Mouse (Mus musculus): ENCODE measurements around the gene Sept1. TPM values are rescaled to one million over a fixed set of nuclear protein-coding genes. Genes with fewer than 3 reads are reported as not detected.

Sept1 gene
- polyA plus RNA-seq (2021; fragmentation: Nextera tagmentation), result 1.8 and 3.0 TPM in 2 replicates
- long read RNA-seq, experiment 1, result 0 reads
- long read RNA-seq, experiment 2, result 0 reads

DNA sequence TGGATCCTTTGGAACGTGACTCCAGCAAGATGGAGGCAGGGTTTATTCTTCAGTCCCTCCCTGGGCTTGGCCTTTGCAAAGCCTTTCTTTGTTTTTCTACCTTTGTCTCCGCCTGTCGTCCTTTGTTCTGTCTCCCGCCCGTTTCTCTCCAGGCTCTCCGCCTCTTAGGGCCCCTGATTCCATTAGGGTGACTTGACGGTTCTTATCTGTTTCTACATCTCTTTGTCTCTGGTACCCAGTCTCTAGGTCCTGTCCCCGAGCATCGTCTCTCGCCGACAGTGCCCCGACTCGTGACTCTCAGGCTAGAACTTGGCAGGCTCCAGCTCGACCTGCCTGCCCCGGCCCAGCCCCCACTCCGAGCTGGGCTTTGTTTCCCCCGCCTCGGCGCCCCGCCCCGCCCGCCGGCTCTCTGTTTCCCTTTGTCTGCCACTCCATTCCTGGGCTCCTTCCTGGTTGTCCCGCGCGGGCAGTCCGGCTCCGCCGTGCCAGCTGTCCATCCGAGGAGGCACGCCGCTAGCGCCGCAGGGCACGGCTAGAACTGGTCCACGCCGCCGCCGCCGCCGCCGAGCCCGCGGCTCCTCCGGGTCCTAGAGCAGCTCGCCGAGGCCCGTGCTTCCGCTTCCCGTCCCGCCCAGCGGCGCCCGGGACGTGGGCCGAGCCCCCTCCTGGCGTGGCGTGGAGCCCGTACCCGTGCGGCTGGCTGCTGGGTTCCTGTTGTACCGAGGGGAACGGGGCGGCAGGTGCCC lies at the start of gene Sept1, which contains the start of gene Zfp553:
TSS of gene Sept1 (minus strand) at position 509 of the 746 bp plus-strand sequence.
TSS of gene Zfp553 (plus strand) at position 440 of the 746 bp plus-strand sequence.

DNA sequence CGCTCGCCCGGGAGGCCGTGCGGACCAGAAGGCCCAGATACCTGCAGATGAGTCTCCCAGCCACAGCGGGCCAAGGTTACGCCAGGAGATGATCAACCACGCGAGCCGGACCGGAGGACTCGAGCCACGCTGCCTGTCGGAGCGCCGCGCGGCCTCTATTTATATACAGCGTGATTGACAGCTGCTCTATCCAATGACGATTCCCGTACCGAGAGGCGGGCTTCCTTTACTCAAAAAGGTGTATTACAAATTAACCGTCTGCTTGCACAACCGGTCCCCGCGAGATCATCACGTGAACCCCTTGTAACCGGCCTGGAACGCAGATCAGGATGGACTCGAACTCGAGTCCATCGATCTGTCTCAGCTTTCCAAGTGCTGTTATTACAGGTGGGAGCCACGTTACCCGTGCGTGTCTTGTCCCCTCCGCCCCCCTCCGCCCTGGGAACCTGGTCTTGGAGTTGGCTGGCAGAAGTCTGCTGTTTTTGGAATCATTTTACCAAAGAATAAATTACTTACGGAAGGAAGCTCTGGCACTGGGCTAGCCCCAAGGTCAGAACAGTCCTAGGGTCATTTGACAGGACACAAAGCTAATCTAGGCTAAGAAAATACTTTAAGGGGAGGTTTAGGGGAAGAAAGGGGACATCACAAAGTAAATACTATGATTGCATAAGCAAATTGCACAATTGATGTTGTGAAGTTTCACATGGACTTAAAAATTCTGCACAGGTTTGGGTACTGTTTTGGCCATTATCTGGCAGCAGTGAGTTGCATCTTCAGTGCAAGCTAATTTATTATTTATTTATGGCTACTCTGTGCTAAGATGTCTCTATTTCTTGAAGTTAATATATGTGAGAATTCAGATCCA lies 41.2 kb upstream of the Sept1 start, which contains the start of gene Sephs2:
TSS of gene Sephs2 (minus strand) at position 131 of the 865 bp plus-strand sequence.

DNA sequence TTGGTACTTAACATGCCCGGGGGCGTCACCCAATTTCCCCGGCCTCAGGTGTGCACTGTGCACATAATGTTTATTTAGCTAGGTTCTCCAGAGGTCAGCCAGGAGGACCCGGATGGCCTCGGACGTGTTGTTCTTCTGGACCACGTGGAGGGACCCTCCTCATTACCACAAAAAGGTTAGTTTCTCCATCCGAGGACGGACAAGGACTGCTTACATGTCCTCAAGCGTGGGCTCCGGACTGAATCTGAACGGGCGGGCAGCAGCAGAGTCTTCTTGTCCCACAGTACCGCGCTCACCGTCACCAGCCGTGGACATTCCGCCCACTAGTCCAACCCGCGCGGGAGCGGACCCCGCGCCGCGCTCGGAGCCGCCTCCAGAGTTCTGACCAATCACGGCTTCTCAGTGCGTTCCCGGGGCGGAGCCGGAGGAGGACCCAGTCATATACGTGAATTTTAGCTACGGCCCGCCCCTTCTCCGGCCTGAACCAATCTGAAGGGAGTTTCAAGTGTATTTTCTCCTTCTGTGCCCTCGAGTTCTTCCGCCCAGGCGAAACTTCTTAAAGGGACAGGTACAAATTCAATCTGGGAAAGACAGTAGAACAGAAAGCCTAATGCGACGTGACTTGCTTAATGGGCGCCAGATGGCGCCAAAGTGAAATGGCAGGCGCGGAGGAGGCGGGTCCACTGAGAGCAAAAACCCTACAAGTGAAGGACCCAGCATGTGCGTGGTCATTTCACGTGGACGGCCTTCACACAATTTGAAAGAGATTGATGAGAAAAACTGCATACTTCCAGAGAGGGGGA lies 27.6 kb upstream of the Sept1 start, which contains the start of gene Dctpp1:
TSS of gene Dctpp1 (minus strand) at position 401 of the 803 bp plus-strand sequence.

DNA sequence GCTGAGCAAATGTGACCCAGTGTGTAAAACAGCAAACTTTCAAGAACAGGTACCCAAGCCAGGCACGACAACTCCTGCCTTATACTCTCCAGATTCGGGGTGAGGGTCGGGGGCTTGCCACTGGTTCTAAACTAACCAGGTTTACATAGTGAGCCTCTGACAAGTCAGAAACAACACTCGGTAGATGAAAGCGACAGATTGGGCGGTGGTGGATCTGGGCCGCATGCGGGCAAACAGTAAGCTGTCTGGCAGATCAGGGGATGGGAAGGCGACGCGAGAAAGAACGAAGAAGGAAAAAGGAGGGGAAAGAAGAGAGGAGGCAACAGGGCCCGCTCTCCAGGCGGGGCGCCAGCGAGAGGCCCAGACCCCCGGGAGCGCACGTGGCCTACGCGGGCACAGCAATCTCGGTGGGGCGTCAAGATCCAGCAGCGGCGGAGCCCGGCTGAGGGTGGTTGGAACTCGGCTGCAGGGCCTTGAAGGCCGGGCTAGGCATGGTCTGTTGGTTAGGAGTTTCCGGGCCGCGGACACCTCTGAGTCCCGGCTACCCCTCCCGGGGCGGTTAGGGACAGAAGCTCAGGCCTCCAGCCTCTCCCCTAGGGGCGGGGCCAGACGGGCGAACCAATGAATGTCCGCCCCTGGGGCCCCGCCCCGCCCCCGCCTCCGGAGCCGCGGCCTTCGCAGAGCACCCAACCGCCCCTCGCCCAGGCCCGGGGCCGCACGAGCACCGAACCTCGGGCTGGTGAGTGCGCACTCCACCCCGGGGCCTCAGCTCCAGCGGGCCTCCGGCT lies 11.1 kb upstream of the Sept1 start, which contains the start of gene Zfp771:
TSS of gene Zfp771 (plus strand) at position 405 of the 788 bp plus-strand sequence.

DNA sequence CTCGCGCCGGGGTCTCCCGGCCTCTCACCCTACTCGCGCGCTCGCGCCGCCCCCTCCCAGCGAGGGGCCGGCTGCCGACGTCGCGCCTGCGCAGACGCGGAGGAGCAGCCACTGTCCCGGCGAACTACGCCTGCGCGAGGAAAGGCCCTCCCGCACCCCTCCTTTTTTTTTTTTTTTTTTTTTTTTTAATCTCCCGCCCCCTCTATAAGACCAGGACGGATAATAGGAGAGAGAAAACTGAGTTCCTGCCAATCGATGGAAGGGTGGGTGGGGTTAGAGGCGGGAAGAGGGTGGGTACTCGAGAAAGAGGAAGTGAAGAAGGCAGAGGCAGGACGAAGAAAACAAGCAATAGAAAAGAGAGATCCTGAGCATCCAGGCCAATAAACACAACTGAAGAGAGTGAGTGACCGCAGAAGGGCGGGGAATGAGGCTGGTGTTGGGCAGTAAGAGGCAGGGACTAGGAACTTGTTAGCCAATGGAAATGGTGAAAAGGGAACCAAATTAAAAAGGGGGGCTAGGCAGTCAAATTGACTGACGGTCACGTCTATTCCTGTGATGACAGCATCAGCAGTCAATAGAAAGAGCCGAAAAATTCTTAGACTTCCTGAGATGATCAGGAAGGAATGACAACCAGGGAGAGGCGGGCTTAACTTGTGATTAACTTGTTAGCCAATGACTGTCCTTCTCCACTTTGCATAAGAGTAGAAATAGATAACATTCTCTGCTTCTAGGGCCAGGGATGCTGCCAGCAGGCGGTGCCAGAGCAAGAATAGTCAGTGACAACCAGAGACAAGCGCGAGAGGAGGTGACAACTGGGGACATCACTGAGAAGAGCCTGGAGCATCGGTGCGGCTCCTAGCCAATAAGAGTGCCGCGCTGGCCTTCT lies 24.1 kb downstream of the Sept1 start, which contains the start of gene Mylpf:
TSS of gene Mylpf (plus strand) at position 338 of the 886 bp plus-strand sequence.

DNA sequence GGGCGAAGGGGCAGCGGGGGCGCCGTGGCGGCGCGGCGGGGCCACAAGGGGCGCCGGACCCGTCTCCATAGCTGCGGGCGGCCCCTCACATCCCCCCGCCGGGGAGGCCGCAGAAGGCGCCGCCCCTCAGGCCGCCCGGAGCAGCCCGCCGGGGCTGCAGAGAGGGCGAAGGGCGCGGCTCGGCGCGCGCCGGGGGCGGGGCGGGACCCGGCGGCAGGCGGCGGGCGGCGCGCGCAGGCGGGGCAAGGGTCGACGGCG lies 24.7 kb downstream of the Sept1 start, which contains the start of gene Tbc1d10b:
TSS of gene Tbc1d10b (minus strand) at position 174 of the 258 bp plus-strand sequence.

DNA sequence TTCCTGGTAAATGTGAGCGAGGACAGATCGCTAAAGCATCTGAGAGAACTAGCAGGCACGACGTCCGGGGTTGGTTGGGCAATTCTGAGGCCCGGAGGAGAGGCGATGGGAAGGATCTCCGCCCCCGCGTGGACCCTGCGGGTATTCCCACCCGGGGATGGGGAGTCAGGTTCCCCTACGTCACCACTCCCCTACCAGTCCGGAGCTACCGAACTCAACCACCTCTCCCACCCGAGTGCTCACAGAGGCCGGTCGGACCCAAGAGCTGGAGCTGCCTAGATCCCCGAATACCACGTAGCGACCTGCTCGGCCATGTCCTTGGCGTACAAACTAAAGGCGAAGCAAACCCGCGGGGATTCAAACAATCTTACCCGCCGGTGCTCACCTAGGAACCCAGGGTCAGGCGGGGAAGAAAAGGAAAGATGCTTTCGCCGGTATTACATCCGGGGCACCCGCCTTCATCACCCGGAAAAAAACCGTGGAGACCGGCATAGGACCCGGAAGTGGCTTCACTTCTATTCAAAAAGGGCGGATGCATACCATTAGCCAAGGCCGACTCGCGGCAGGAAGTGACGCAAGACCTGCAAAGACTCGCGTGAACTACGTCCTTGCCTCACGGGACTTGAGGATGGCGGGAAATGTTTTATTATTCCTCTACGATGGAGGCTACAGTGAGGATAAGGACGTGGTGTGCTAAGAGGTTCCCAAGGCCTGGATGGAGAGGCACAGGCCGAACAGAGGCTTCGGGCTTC lies 37.2 kb downstream of the Sept1 start, which contains the start of gene Cd2bp2:
TSS of gene Cd2bp2 (minus strand) at position 507 of the 752 bp plus-strand sequence.

Other genes with a start within 250 kb of the Sept1 start
- 3.3 and 3.4 TPM in 2 replicates for gene Mvp, start 218.5 kb downstream of the Sept1 start, polyA plus RNA-seq (2021; fragmentation: Nextera tagmentation)
- gene Pagr1b, start 216.6 kb downstream of the Sept1 start, polyA plus RNA-seq (2021; fragmentation: Nextera tagmentation), result 0.64 TPM in 1 of 2 replicates, not detected in the other
- 3.0 and 33.4 TPM in 2 replicates for gene Pagr1a, start 215.8 kb downstream of the Sept1 start, polyA plus RNA-seq (2021; fragmentation: Nextera tagmentation)
- gene Gm42742, start 212.0 kb downstream of the Sept1 start, polyA plus RNA-seq (2021; fragmentation: Nextera tagmentation), result 19.0 and 44.2 TPM in 2 replicates
- gene Prrt2, start 211.9 kb downstream of the Sept1 start, polyA plus RNA-seq (2021; fragmentation: Nextera tagmentation), result 86.8 and 193 TPM in 2 replicates
- gene Maz, start 206.1 kb downstream of the Sept1 start, polyA plus RNA-seq (2021; fragmentation: Nextera tagmentation), result 6.6 and 36.1 TPM in 2 replicates
- 18.0 and 24.4 TPM in 2 replicates for gene Kif22, start 190.7 kb downstream of the Sept1 start, polyA plus RNA-seq (2021; fragmentation: Nextera tagmentation)
- not detected in 2 replicates for gene Zg16, start 145.8 kb downstream of the Sept1 start, polyA plus RNA-seq (2021; fragmentation: Nextera tagmentation)
- gene AI467606, start 141.8 kb downstream of the Sept1 start, polyA plus RNA-seq (2021; fragmentation: Nextera tagmentation), result 1.2 and 2.1 TPM in 2 replicates
- gene Qprt, start 110.9 kb downstream of the Sept1 start, polyA plus RNA-seq (2021; fragmentation: Nextera tagmentation), result 0.47 and 0.55 TPM in 2 replicates
- not detected in 2 replicates for gene Spn, start 95.3 kb downstream of the Sept1 start, polyA plus RNA-seq (2021; fragmentation: Nextera tagmentation)
- gene Cd2bp2, start 37.1 kb downstream of the Sept1 start, polyA plus RNA-seq (2021; fragmentation: Nextera tagmentation), result 37.9 and 38.1 TPM in 2 replicates
- gene Tbc1d10b, start 24.7 kb downstream of the Sept1 start, polyA plus RNA-seq (2021; fragmentation: Nextera tagmentation), result 7.9 and 14.4 TPM in 2 replicates
- 5.7 and 6.5 TPM in 2 replicates for gene Mylpf, start 24.2 kb downstream of the Sept1 start, polyA plus RNA-seq (2021; fragmentation: Nextera tagmentation)
- 12.5 and 13.0 TPM in 2 replicates for gene Zfp553, start 69 bp downstream of the Sept1 start, polyA plus RNA-seq (2021; fragmentation: Nextera tagmentation)
- gene Zfp771, start 11.1 kb upstream of the Sept1 start, polyA plus RNA-seq (2021; fragmentation: Nextera tagmentation), result 64.9 and 90.1 TPM in 2 replicates
- gene Dctpp1, start 27.6 kb upstream of the Sept1 start, polyA plus RNA-seq (2021; fragmentation: Nextera tagmentation), result 79.8 and 81.4 TPM in 2 replicates
- 42.8 and 64.6 TPM in 2 replicates for gene Sephs2, start 40.9 kb upstream of the Sept1 start, polyA plus RNA-seq (2021; fragmentation: Nextera tagmentation)
- 0.32 and 0.35 TPM in 2 replicates for gene Itgal, start 63.1 kb upstream of the Sept1 start, polyA plus RNA-seq (2021; fragmentation: Nextera tagmentation)
- 2.6 and 2.7 TPM in 2 replicates for gene Zfp768, start 112.5 kb upstream of the Sept1 start, polyA plus RNA-seq (2021; fragmentation: Nextera tagmentation)
- 3.3 TPM in 2 replicates for gene Zfp747, start 142.9 kb upstream of the Sept1 start, polyA plus RNA-seq (2021; fragmentation: Nextera tagmentation)
- 1.3 and 2.6 TPM in 2 replicates for gene 9130019O22Rik, start 154.0 kb upstream of the Sept1 start, polyA plus RNA-seq (2021; fragmentation: Nextera tagmentation)
- 3.3 and 4.6 TPM in 2 replicates for gene E430018J23Rik, start 160.5 kb upstream of the Sept1 start, polyA plus RNA-seq (2021; fragmentation: Nextera tagmentation)
- 2.5 and 3.2 TPM in 2 replicates for gene Zfp764, start 173.7 kb upstream of the Sept1 start, polyA plus RNA-seq (2021; fragmentation: Nextera tagmentation)
- gene Zfp688, start 188.9 kb upstream of the Sept1 start, polyA plus RNA-seq (2021; fragmentation: Nextera tagmentation), result 26.3 and 38.5 TPM in 2 replicates
- 2.5 and 2.9 TPM in 2 replicates for gene Zfp689, start 216.0 kb upstream of the Sept1 start, polyA plus RNA-seq (2021; fragmentation: Nextera tagmentation)
- 8.4 and 20.3 TPM in 2 replicates for gene Prr14, start 226.5 kb upstream of the Sept1 start, polyA plus RNA-seq (2021; fragmentation: Nextera tagmentation)
- gene Fbrs, start 246.1 kb upstream of the Sept1 start, polyA plus RNA-seq (2021; fragmentation: Nextera tagmentation), result 2.8 and 8.4 TPM in 2 replicates

All from left cerebral cortex, adult 6 months (tissue).